In genomic region chr4:9769633-9770205, GRCm38 (mm10) we compare ENCODE assay signal across 8 mouse cellular contexts.
A peak's percentile ranks its signal among the peaks of the same experiment; 100 is the strongest.
DNase-seq lines count a peak whose midpoint lies in the region; ATAC-seq and TF ChIP-seq lines count a peak whose summit lies in the region.

No protein-coding gene starts in this region.

- 50% methylated on average over 9 of the region's 9 CpGs for WGBS in kidney, adult 2 months
- 70% methylated on average over 9 of the region's 9 CpGs for WGBS in hindbrain, embryonic 13.5 days
- WGBS in liver, embryonic 15.5 days (ENCODE audit: insufficient replicate concordance), result 45% methylated on average over 9 of the region's 9 CpGs

- no peaks in the 10 kb centered on the region for H3K36me3 ChIP-seq in kidney, adult 2 months (ENCODE audit: control insufficient read depth, insufficient read depth, low read length)
- H3K36me3 ChIP-seq in hindbrain, embryonic 13.5 days, result no peaks in the 10 kb centered on the region
- no peaks in the 10 kb centered on the region for H3K36me3 ChIP-seq in liver, embryonic 15.5 days (replicated peaks)

- H3K4me3 ChIP-seq in kidney, adult 2 months (ENCODE audit: insufficient read depth, low read depth, low read length), result peak overlapping the region; percentile 29
- H3K4me3 ChIP-seq in hindbrain, embryonic 13.5 days, result peak overlapping the region; percentile 54
- peak overlapping the region; percentile 66 for H3K4me3 ChIP-seq in liver, embryonic 15.5 days (replicated peaks)

- no peak for TF ChIP-seq CTCF in kidney, adult 2 months (conservative IDR thresholded peaks at IDR 0.05; ENCODE audit: insufficient read depth, insufficient read length, low read depth, low read length)

- peak overlapping the region; percentile 91 for H3K4me2 ChIP-seq in hindbrain, embryonic 13.5 days
- H3K4me2 ChIP-seq in liver, embryonic 15.5 days, result peak overlapping the region; percentile 88

- no peak overlapping the region for H3K9ac ChIP-seq in hindbrain, embryonic 13.5 days
- H3K9ac ChIP-seq in liver, embryonic 15.5 days, result no peak overlapping the region; the same call in 1 of the 2 replicates

- TF ChIP-seq POLR2A in kidney, adult 2 months (IDR thresholded peaks at IDR 0.05; ENCODE audit: low read depth, low read length), result no peak

- H3K27me3 ChIP-seq in kidney, adult 2 months (replicated peaks; ENCODE audit: control insufficient read depth, insufficient read depth, low read length), result no peaks in the 10 kb centered on the region
- no peaks in the 10 kb centered on the region for H3K27me3 ChIP-seq in hindbrain, embryonic 13.5 days
- no peaks in the 10 kb centered on the region for H3K27me3 ChIP-seq in liver, embryonic 15.5 days

- H3K9me3 ChIP-seq in hindbrain, embryonic 13.5 days, result no peaks in the 10 kb centered on the region
- H3K9me3 ChIP-seq in liver, embryonic 15.5 days (replicated peaks), result no peaks in the 10 kb centered on the region

- ATAC-seq in hindbrain, embryonic 13.5 days (ENCODE audit: low FRiP score), result no peak
- ATAC-seq in liver, embryonic 15.5 days (ENCODE audit: insufficient read depth), result peak; percentile 33; the same call in 1 of the 2 replicates

- no peak overlapping the region for H3K27ac ChIP-seq in kidney, adult 2 months (ENCODE audit: insufficient read depth, low read depth, low read length)
- H3K27ac ChIP-seq in hindbrain, embryonic 13.5 days, result no peak overlapping the region
- 0 out of 2 replicates have a peak overlapping the region, but pooled peaks have one; percentile 29 for H3K27ac ChIP-seq in liver, embryonic 15.5 days (replicated peaks)

- peak; percentile 37 for DNase-seq in kidney, adult 2 months
- DNase-seq in kidney, adult 11 months, result no peak
- DNase-seq in cerebellum, postnatal 25 days, result peak; percentile 12 to 38
- peak; percentile 56 for DNase-seq in yolk sac, embryonic 10.5 days (ENCODE audit: low spot score)
- no peak for DNase-seq in urinary bladder, postnatal 4 days (ENCODE audit: low spot score in 2 of 2)
- no peak for DNase-seq in layer of hippocampus, postnatal 14 days (ENCODE audit: low spot score in 2 of 2)

- no peaks in the 10 kb centered on the region; the same call in 1 of the 2 replicates for H3K4me1 ChIP-seq in kidney, adult 2 months (ENCODE audit: control insufficient read depth, insufficient read depth, low read length)
- no peaks in the 10 kb centered on the region for H3K4me1 ChIP-seq in hindbrain, embryonic 13.5 days (replicated peaks)
- H3K4me1 ChIP-seq in liver, embryonic 15.5 days (replicated peaks), result peaks cover 16% of the 10 kb centered on the region; the same call in 1 of the 2 replicates

Comparison
In these comparisons a context has a peak if more than half of its experiments do, and no peak if none do; other contexts are left out.
1. DNase-seq: peak in kidney, adult 2 months (single experiment), cerebellum, postnatal 25 days (2 of 2) and yolk sac, embryonic 10.5 days (single experiment); none in kidney, adult 11 months (single experiment), urinary bladder, postnatal 4 days (0 of 2) and layer of hippocampus, postnatal 14 days (0 of 2).
2. Peak in every context shown above with its lines, with median percentiles within 50 percentile points of each other: H3K4me3 ChIP-seq.